Mouse (Mus musculus): ENCODE results near the gene Olfr1358. TPM values are rescaled to one million over a fixed set of nuclear protein-coding genes. Genes with fewer than 3 reads are reported as not detected.
"Not testable (repeated sequence)": the region's sequence is repeated elsewhere in the genome, so short reads cannot be mapped to it uniquely, and the experiment has no call there.

The Olfr1358 gene
- not detected in 2 replicates for polyA plus RNA-seq (2016; fragmentation: Nextera tagmentation; extraction: Ambion mirVana)

DNA sequence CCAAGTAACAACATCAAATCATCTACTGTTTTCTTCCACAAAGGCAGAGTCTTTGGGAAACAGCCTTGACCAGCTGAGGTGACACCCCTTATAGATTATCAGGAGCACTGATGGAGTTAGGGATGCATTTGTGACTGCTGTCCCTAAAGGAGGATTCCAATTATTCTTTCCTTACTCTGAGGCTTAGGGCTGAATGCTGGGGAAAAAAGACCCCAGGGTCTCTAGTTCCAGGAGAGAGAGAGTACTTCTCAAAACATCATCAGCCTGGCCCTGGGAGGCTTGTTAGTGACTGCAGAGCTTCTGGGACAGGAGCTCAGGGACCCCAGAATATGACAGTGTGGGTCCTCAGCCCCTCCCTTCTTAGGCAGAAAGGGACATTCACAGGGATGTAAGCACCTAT lies at the start of gene Olfr1358:
Gene Olfr1358, plus strand, starts transcription at position 301 of the 400 bp plus-strand sequence.
- Histone ChIP-seq H3K27me3 (ENCODE audit: insufficient read depth, poor library complexity, severe bottlenecking) (no peaks in the 10 kb centered on the region), H3K9me3 (no peaks in the 10 kb centered on the region), H3K4me3 (no peak within 1 kb of the TSS), H3K36me3 (no peaks in the 10 kb centered on the region), H3K4me1 (no peaks in the 10 kb centered on the region), H3K27ac (no peak within 1 kb of the TSS)
- DNase-seq (ENCODE audit: low spot score) = no peak

DNA sequence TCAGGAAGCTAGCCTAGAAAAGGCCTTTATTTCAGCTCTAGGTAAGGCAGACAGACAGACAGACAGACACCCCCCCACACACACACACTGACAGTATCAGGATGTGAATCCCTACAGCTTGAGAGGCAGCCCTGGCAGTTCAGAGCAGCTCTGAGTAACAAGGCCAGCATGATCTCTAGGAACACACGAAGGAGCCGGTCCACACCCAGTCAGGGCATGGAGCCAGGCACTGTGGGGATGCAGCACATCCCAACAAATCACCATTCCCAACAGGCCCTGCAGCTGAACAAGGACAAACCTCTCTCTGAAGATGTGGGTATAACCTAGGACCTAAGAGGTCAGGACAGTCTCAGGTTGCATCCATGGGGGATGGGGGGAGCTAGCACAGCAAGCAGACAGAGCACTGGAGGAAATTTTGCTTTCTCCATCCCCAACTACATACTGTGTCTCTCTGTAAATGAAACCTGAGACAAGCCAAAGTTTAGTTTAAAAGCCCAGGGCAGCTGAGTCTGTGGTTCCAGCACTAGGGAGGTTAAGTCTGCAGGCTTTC lies 49.4 kb upstream of the Olfr1358 start:
- no peak overlapping the region for H3K4me3 ChIP-seq
- H3K27ac ChIP-seq = no peak overlapping the region
- no peak for DNase-seq (ENCODE audit: low spot score)
- H3K4me1 ChIP-seq = peaks cover 25% of the 10 kb centered on the region
- WGBS = 50% methylated on average over 2 of the region's 2 CpGs
- H3K27me3 ChIP-seq (ENCODE audit: insufficient read depth, poor library complexity, severe bottlenecking) = peaks cover 10% of the 10 kb centered on the region; the same call in 1 of the 2 replicates
- H3K9me3 ChIP-seq = no peaks in the 10 kb centered on the region
- no peaks in the 10 kb centered on the region for H3K36me3 ChIP-seq

DNA sequence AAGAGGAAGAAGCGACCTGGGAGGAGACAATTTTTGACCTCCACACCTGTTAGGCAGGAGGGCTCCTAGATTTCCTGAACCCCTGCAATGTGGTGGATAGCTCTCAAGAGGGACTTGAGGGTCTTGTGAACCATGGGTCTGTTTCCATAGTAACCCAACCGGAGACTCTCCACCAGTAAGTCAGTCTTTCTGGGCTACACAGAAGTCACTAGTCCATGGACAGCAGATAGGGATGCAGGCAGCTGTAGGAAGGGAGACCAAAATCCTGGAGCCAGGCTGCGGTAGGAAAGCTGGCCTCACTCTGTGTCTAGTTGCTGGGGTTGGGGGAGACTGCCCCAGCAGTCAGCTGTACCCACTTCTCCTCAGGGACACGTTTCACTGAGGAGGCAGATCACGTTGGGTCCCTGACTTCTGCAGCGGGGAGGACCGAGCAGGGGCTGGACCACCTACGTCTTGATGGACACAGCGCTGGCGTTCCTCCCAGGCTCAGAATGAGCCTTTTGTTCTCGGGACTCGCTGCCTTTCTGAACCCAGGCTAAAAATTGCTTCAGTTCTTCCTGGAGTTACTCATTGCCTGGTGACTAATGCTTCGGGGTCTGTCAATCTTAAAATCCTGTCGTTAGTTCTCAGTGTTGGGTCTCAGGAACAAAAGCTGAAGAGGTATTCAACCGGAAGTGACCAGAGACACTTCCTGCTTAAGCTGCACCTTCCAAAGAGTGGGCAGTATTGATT lies 46.5 kb upstream of the Olfr1358 start:
- H3K36me3 ChIP-seq = no peaks in the 10 kb centered on the region
- H3K4me1 ChIP-seq = 0 out of 2 replicates have a peak, but pooled peaks cover 6% of the 10 kb centered on the region
- H3K27me3 ChIP-seq (ENCODE audit: insufficient read depth, poor library complexity, severe bottlenecking) = no peaks in the 10 kb centered on the region
- WGBS = 49% methylated on average over 15 of the region's 15 CpGs
- H3K4me3 ChIP-seq = no peak overlapping the region
- H3K9me3 ChIP-seq = no peaks in the 10 kb centered on the region
- peak; percentile 83 for DNase-seq (ENCODE audit: low spot score)
- no peak overlapping the region for H3K27ac ChIP-seq

DNA sequence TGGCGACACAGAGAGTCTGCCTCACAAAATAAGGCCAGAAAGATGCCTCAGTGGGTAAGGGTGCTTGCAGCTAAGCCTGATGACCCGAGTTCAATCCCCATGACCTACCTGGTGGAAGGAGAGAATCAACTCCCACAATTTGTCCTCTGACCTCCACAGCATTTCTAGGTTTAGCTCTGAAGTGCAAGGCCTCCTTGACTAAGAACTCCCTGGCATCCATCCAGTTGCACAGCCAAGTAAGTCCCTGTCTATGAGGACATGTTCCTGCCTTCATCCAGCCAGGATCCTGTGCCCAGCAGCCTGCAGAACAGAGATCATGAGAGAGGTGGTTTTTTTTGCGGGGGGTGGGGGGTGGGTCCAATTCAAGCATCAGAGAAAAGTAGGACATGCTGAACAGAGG lies 45.2 kb upstream of the Olfr1358 start:
- 84% methylated on average over 3 of the region's 3 CpGs for WGBS
- H3K27ac ChIP-seq = no peak overlapping the region
- H3K36me3 ChIP-seq = no peaks in the 10 kb centered on the region
- 0 out of 2 replicates have a peak, but pooled peaks cover 6% of the 10 kb centered on the region for H3K4me1 ChIP-seq
- H3K4me3 ChIP-seq = no peak overlapping the region
- no peaks in the 10 kb centered on the region for H3K9me3 ChIP-seq
- no peak for DNase-seq (ENCODE audit: low spot score)
- no peaks in the 10 kb centered on the region for H3K27me3 ChIP-seq (ENCODE audit: insufficient read depth, poor library complexity, severe bottlenecking)

DNA sequence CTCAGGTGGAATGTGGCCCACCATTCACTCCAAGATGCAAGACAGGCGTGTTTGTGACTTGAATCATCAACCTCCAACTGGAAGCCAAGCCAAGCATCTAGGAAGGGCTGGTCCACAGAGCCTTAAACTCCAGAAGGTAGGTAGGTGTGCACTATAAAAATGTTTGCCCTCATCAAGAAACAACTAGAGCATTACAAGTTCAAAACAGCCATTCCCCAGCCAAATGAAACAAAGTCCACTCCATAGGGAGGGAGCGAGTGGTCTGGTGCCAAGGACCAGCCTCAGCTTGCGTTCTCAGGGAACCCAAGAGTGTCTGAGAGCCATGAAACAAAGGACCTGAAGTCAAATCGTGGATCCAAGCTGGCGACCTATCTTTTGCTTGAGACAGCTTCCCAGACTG lies 43.8 kb upstream of the Olfr1358 start:
- DNase-seq (ENCODE audit: low spot score) = no peak
- 37% methylated on average over 5 of the region's 5 CpGs for WGBS

DNA sequence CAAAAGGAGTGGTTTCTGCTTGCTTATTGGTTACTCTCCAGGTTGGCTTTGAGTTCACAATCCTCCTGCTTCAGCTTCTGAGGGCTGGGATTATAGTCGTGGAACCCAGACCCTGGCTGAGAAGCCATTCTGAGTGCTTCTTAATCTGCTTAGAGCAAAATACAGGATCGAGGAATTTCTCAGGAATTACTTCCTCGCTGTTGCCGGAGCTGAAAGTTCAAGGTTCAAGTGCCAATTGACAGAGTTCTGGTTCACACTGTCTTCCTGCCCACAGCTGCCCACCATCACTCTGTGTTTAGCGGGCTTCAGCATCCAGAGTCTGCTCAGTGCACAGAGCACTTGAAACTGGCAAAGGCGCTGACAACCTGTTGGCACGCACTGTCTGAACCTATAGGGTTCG lies 42.5 kb upstream of the Olfr1358 start:
- DNase-seq (ENCODE audit: low spot score) = no peak
- Histone ChIP-seq H3K27ac (no peak overlapping the region), H3K4me3 (no peak overlapping the region), H3K27me3 (ENCODE audit: insufficient read depth, poor library complexity, severe bottlenecking) (peaks cover 3% of the 10 kb centered on the region; the same call in 1 of the 2 replicates), H3K9me3 (no peaks in the 10 kb centered on the region), H3K36me3 (no peaks in the 10 kb centered on the region), H3K4me1 (0 out of 2 replicates have a peak, but pooled peaks cover 6% of the 10 kb centered on the region)
- 61% methylated on average over 8 of the region's 8 CpGs for WGBS

More for the DNA sequence above, 43.8 kb upstream of the Olfr1358 start:
- no peak overlapping the region for H3K27ac ChIP-seq
- no peak overlapping the region for H3K4me3 ChIP-seq
- 0 out of 2 replicates have a peak, but pooled peaks cover 6% of the 10 kb centered on the region for H3K4me1 ChIP-seq
- H3K27me3 ChIP-seq (ENCODE audit: insufficient read depth, poor library complexity, severe bottlenecking) = no peaks in the 10 kb centered on the region
- no peaks in the 10 kb centered on the region for H3K36me3 ChIP-seq
- no peaks in the 10 kb centered on the region for H3K9me3 ChIP-seq

DNA sequence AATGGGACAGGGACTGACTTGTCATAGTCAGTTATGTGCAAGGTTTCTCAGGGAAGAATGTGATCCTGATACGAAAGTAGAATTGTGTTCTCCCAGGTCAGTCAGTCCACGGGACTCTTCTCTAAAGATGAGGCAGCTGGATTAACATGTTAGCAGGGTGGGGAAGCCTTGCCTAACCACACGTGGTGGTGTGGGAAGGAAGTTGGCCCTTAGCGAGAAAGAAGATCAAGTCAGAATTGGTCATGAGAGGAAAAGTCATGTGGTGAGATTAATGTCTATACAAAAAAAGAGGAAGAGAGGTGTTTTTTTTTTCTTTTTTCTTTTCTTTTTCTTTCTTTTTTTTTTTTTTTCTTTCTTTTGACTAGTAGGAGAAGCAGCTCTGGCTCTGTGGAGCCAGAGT lies 40.4 kb upstream of the Olfr1358 start:
- DNase-seq (ENCODE audit: low spot score) = no peak
- Histone ChIP-seq H3K4me3 (no peak overlapping the region), H3K4me1 (peaks cover 6% of the 10 kb centered on the region; the same call in 1 of the 2 replicates), H3K27me3 (ENCODE audit: insufficient read depth, poor library complexity, severe bottlenecking) (peaks cover 13% of the 10 kb centered on the region; the same call in 1 of the 2 replicates), H3K36me3 (no peaks in the 10 kb centered on the region), H3K27ac (no peak overlapping the region), H3K9me3 (no peaks in the 10 kb centered on the region)
- WGBS = 69% methylated on average over 4 of the region's 4 CpGs

DNA sequence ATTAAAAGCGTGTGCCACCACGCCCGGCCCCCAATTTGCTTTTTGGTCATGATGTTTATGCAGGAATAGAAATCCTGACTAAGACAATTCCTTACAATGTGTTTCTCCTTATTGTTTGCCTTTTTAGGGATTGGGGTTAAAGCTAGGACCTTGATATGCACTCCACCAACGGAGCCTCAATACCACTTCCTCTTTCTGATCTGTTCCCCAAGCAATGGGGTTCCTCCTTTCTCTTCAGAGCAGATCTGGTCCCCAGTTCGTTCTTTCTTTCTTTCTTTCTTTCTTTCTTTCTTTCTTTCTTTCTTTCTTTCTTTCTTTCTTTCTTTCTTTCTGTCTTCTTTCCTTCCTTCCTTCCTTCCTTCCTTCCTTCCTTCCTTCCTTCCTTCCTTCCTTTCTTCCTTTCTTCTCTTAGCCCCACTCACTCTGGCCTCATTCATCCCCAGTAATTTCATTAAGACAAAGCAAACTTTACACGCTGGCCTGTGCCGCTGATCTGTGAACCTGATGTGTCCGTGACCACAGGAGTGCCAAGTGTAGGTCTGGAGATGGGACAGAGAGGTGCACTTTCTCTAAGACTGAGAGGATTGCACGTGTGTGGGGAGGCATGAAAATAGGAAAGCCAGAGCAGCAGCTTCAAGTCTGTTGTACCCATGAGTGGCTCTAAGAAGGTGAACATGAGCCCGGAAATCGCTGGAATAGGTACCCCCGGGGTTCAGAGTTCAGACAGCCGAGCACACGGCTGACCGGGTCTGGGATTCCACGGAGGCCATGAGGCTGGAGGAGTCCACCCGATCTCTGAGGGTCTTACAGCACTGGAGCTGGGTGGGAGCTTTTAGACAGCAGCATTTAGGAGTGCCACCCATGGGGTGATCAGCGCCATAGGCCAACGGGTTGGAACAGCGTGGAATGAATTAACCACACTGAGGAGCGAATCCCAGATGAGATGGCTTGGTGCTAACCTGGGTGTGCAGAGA lies 36.0 kb upstream of the Olfr1358 start:
- 37% methylated on average over 21 of the region's 21 CpGs for WGBS
- Histone ChIP-seq H3K4me1 (peaks cover 13% of the 10 kb centered on the region), H3K9me3 (no peaks in the 10 kb centered on the region), H3K36me3 (no peaks in the 10 kb centered on the region), H3K27me3 (ENCODE audit: insufficient read depth, poor library complexity, severe bottlenecking) (peaks cover 41% of the 10 kb centered on the region), H3K27ac (peak overlapping the region; percentile 78; the same call in 1 of the 2 replicates), H3K4me3 (peak overlapping the region; percentile 69)
- DNase-seq (ENCODE audit: low spot score) = no peak

DNA sequence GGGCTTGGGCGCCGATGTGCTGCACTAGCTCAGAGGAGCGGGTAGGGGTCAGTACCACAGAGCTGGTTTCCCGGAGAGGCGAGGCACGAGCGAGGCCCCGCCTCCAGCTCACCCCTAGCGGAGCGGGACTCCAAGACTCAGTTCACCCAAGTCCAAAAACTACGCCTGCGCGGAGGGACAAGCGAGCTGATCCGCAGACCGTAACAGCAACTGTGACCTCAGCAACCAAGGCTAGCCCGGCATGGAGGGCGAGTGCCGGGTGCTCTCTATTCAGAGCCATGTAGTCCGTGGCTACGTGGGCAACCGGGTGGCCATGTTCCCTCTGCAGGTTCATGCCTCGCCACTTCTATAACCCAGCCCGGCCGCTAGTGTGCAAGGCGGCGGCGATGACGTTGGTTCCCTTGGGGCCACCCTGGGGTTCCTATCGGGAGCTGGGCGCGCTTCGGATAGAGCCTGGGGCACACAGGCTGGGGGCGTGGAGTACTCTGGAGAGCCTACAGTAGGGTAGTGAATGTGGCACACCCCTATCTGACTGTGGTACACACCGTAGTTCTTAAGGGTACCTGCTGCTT lies 35.2 kb upstream of the Olfr1358 start:
- no peaks in the 10 kb centered on the region for H3K36me3 ChIP-seq
- DNase-seq (ENCODE audit: low spot score) = peak; percentile 94
- no peaks in the 10 kb centered on the region for H3K9me3 ChIP-seq
- peak overlapping the region; percentile 69 for H3K4me3 ChIP-seq
- peaks cover 13% of the 10 kb centered on the region for H3K4me1 ChIP-seq
- WGBS = under 1% methylated on average over 35 of the region's 35 CpGs
- peaks cover 49% of the 10 kb centered on the region for H3K27me3 ChIP-seq (ENCODE audit: insufficient read depth, poor library complexity, severe bottlenecking)
- peak overlapping the region; percentile 78 for H3K27ac ChIP-seq

DNA sequence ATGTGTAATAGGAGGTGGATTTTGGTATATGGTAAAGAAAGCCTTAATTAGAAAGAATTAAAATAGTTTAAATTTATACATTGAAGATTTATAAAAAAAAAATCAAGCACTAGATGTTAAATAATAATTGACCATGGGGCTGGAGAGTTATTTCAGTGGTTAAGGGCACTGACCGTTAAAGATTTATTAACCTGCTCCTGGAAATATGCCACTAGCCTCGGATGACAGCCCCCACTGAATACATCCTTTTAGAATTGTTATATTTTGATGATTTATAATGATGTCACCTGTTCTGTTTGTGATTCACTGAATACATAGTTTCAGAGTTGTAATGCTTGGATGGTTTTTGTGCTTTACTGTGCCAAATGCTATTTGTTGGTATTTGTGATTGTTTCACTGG lies 31.9 kb upstream of the Olfr1358 start:
- H3K36me3 ChIP-seq; H3K27ac ChIP-seq; H3K9me3 ChIP-seq; DNase-seq (ENCODE audit: low spot score); H3K4me3 ChIP-seq: not testable (repeated sequence)
- WGBS = 62% methylated on average over 2 of the region's 2 CpGs
- peaks cover 20% of the 10 kb centered on the region for H3K4me1 ChIP-seq
- peaks cover 46% of the 10 kb centered on the region for H3K27me3 ChIP-seq (ENCODE audit: insufficient read depth, poor library complexity, severe bottlenecking)

DNA sequence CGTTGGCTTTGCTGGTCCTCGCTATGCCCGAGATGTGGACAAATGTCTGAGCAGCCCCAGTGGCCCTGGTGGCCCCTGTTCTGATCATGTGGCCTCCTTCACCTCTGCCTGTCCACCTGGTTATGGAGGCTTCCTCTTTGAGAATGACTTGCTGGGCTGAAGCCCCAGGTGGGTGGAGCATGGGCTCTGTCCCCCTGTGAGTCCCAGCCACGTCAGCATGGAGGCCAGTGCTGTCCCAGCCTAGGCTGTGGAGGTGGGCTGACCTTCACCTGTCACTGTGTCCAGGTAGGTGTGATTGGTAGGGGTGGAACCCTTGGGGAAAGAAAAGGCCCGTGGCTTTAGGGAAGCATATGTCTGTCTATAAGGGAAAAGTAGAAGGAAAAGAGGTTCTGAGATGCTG lies 30.4 kb upstream of the Olfr1358 start:
- Histone ChIP-seq H3K36me3 (no peaks in the 10 kb centered on the region), H3K4me1 (peaks cover 14% of the 10 kb centered on the region), H3K9me3 (no peaks in the 10 kb centered on the region), H3K4me3 (no peak overlapping the region), H3K27me3 (ENCODE audit: insufficient read depth, poor library complexity, severe bottlenecking) (peaks cover 41% of the 10 kb centered on the region), H3K27ac (no peak overlapping the region)
- no peak for DNase-seq (ENCODE audit: low spot score)
- WGBS = 69% methylated on average over 5 of the region's 5 CpGs

DNA sequence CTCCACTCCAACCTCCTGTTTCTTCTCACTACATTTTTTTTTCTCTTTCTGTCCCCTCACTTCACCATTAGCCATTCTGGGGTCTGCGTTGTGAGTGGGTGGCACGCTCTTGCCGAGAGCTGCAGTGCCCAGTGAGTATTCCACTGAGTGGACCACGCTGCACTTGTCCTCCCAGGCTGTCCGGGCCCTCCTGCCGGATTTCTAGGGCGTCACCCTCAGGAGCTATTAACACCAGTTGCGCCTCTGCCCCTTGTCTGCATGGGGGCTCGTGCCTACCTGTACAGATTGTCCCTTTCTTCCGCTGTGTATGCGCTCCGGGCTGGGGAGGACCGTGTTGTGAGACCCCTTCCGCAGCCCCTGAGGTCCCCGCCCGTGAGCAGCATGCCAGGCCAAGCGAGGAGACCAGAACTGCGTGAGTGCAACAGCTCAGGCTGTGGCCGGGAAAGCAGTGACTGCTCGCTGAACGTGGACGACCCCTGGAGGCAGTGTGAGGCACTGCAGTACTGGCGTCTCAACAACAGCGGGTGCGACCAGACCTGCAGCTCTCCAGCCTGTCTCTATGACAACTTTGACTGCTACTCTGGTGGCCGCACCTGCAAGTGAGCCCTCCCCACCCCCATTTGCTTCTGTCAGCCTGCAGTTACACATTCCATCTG lies 29.7 kb upstream of the Olfr1358 start:
- Histone ChIP-seq H3K4me3 (peak overlapping the region; percentile 53), H3K4me1 (peaks cover 7% of the 10 kb centered on the region), H3K9me3 (no peaks in the 10 kb centered on the region), H3K27ac (peak overlapping the region; percentile 62; the same call in 1 of the 2 replicates), H3K36me3 (no peaks in the 10 kb centered on the region), H3K27me3 (ENCODE audit: insufficient read depth, poor library complexity, severe bottlenecking) (peaks cover 37% of the 10 kb centered on the region)
- DNase-seq (ENCODE audit: low spot score) = peak; percentile 91
- WGBS = 10% methylated on average over 26 of the region's 26 CpGs

Data from heart, embryonic 10.5 days (tissue).